Mouse (Mus musculus): ENCODE data around the gene Ttc12.

DNA sequence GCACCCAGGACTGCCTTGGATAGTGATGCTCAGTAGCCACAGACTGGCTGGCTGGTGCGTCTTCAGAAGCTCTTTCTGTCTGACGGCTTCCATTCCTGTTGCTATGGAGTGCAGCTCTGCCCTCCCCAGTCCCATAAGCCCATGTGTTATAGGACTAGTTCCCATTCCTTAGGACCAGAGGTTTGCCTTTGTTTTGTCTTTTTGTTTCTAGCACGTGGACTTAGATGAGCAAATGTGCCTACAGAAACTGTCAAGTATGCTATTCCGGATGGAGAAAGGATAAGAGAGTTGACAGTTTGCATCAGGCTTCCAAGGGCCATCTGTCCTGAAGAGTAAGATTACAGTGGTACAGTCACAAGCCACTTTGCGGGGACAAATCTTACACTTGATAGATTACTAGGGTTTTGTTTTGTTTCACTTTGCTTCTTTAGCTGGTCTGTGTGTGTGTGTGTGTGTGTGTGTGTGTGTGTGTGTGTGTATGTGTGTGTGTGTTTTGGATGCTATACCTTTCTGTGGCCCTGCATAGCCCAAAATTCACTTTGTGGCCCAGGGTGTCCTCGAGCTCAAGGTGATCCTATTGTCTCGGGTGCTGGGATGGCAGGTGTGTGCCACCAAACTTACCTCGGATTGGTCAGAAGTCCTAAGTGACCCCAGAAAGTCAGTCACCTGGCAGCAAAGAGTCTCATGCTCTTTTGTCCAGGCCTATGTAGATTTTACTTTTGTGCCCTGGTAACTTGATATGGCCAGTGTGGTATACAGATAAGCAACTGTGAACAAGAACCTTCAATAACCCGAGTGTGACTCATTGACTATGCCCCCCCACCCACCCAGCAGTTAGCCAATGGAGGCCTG lies 1.0 kb upstream of the Ttc12 start:
- TF ChIP-seq CTCF (IDR thresholded peaks at IDR 0.05; ENCODE audit: borderline replicate concordance, control insufficient read depth, extremely low read depth, insufficient read depth, low read length, poor library complexity) (no peak), POLR2A (IDR thresholded peaks at IDR 0.05; ENCODE audit: control insufficient read depth, extremely low read depth, insufficient read depth, low read length, poor library complexity) (no peak)

Measured in thymus, adult 2 months (tissue).